Mouse (Mus musculus): ENCODE results near the gene P2rx2.

DNA sequence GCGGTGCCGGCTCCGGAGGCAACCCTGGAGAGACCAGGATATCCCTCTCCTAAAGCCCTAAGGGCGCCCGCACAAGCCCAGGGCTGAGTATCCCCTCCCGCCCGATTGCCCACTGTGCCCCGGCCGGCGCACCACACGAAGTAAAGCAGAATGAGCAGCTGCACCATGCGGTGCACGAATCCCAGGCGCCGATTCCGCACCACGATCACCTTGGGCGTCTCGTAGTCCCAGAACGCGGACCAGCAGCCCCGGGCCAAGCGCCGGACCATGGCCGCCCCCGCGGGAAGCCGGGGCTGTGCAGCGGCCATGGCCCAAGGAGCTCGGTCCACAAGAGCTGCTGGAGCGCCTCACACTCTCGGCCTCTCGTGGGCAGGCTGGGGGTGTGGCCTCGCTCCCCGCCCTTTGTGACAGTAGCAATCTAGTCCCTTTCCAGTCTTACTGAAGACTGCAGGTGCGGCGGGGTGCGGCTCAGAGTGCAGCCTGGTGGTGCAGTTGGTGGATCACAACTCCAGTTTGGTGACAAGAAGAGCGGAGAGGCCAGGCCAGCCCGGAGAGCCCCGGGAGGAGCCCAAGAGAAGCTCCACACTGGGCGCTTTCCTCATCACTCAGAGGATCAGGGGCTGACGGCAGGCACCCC, at the start of gene P2rx2:
- TF ChIP-seq CTCF (IDR thresholded peaks at IDR 0.05; ENCODE audit: extremely low read depth, insufficient read depth, low read length): no peak
- TF ChIP-seq POLR2A (IDR thresholded peaks at IDR 0.05; ENCODE audit: extremely low read depth, insufficient read depth, low read length): no peak

All from cortical plate, adult 2 months (tissue).